Mouse (Mus musculus) frontal cortex, postnatal 36 days (tissue): ENCODE results near the gene Commd3.

ENCODE experiments used
- DNase-seq, 2 experiments: peaks; one replicate each; pipeline ENCODE4 v3.0.0; 2022; ENCODE audit warnings: low spot score in 2 of 2

Commd3 gene

GRCm38 (mm10) chr2:18672133-18672765, at the start of gene Commd3:
Gene Commd3, plus strand, starts transcription at chr2:18672384.
- DNase-seq = peak; percentile 94 to 95

- DNase-seq = peak; percentile 23 to 37
These were observed 49.0 kb upstream of the Commd3 start for GRCm38 (mm10) chr2:18623219-18623618.

GRCm38 (mm10) chr2:18630547-18630946, 41.6 kb upstream of the Commd3 start:
- no peak for DNase-seq

- peak; percentile 88 to 96 for DNase-seq
These were observed 37.1 kb upstream of the Commd3 start for GRCm38 (mm10) chr2:18635052-18635451.

GRCm38 (mm10) chr2:18648563-18648962, 23.6 kb upstream of the Commd3 start:
- DNase-seq = no peak

GRCm38 (mm10) chr2:18654821-18655220, 17.4 kb upstream of the Commd3 start:
- DNase-seq = no peak

GRCm38 (mm10) chr2:18664003-18664402, 8.2 kb upstream of the Commd3 start:
- no peak for DNase-seq

- no peak for DNase-seq
These were observed 1.1 kb upstream of the Commd3 start for GRCm38 (mm10) chr2:18671041-18671440.

GRCm38 (mm10) chr2:18672766-18673164, 581 bp downstream of the Commd3 start:
- DNase-seq = no peak

GRCm38 (mm10) chr2:18673766-18674165, 1.6 kb downstream of the Commd3 start:
- no peak for DNase-seq

- DNase-seq = no peak
These were observed 2.2 kb downstream of the Commd3 start for GRCm38 (mm10) chr2:18674193-18674902.

GRCm38 (mm10) chr2:18675681-18676456, 3.7 kb downstream of the Commd3 start:
- no peak for DNase-seq

GRCm38 (mm10) chr2:18676457-18676935, 4.3 kb downstream of the Commd3 start:
- peak; percentile 44 to 65 for DNase-seq

- peak; percentile 48 to 50 for DNase-seq
These were observed 4.8 kb downstream of the Commd3 start, which contains the start of gene Bmi1 for GRCm38 (mm10) chr2:18676936-18677491. Gene Bmi1, plus strand, starts transcription at chr2:18677018.

- DNase-seq = peak; percentile 41 to 44
These were observed 5.7 kb downstream of the Commd3 start for GRCm38 (mm10) chr2:18677631-18678471.

- no peak for DNase-seq
These were observed 7.5 kb downstream of the Commd3 start for GRCm38 (mm10) chr2:18679701-18680100.

- DNase-seq = no peak
These were observed 8.3 kb downstream of the Commd3 start for GRCm38 (mm10) chr2:18680501-18680900.

- DNase-seq = peak; percentile 50 to 54
These were observed 8.8 kb downstream of the Commd3 start for GRCm38 (mm10) chr2:18680961-18681360.

- no peak for DNase-seq
These were observed 11.9 kb downstream of the Commd3 start for GRCm38 (mm10) chr2:18684062-18684461.

GRCm38 (mm10) chr2:18686386-18686785, 14.2 kb downstream of the Commd3 start:
- no peak for DNase-seq
